Mouse (Mus musculus): Measurements from ENCODE around the gene Tm2d3. TPM values are rescaled to one million over a fixed set of nuclear protein-coding genes. Genes with fewer than 3 reads are reported as not detected.
A peak's percentile ranks its signal among the peaks of the same experiment; 100 is the strongest.

Tm2d3 gene
- polyA plus RNA-seq, 1 experiment, result 117 TPM

- DNase-seq, result no peak
- TF ChIP-seq CTCF (IDR thresholded peaks at IDR 0.05; ENCODE audit: borderline replicate concordance, control insufficient read depth, extremely low read depth, insufficient read depth, low read length, poor library complexity) (no peak), POLR2A (IDR thresholded peaks at IDR 0.05; ENCODE audit: control insufficient read depth, extremely low read depth, insufficient read depth, low read length, poor library complexity) (no peak)
- 82% methylated on average over 5 of the region's 5 CpGs for WGBS
These were observed 9.8 kb upstream of the Tm2d3 start for GRCm38 (mm10) chr7:65681166-65681565.

GRCm38 (mm10) chr7:65684256-65684835 lies 6.6 kb upstream of the Tm2d3 start:
- DNase-seq, result no peak
- H3K36me3 ChIP-seq (ENCODE audit: control insufficient read depth, insufficient read depth, low read length), result no peaks in the 10 kb centered on the region
- H3K27me3 ChIP-seq (ENCODE audit: control insufficient read depth, insufficient read depth, low read length), result no peaks in the 10 kb centered on the region
- H3K27ac ChIP-seq (ENCODE audit: control insufficient read depth, insufficient read depth, low read length), result no peak overlapping the region
- no peaks in the 10 kb centered on the region for H3K4me1 ChIP-seq (replicated peaks; ENCODE audit: control insufficient read depth, insufficient read depth, low read length)
- 97% methylated on average over 7 of the region's 7 CpGs for WGBS
- no peak overlapping the region for H3K4me3 ChIP-seq (ENCODE audit: control insufficient read depth, insufficient read depth, low read length)
- no peak for TF ChIP-seq POLR2A (IDR thresholded peaks at IDR 0.05; ENCODE audit: control insufficient read depth, extremely low read depth, insufficient read depth, low read length, poor library complexity)
- TF ChIP-seq CTCF (IDR thresholded peaks at IDR 0.05; ENCODE audit: borderline replicate concordance, control insufficient read depth, extremely low read depth, insufficient read depth, low read length, poor library complexity), result no peak

More at GRCm38 (mm10) chr7:65681166-65681565, 9.8 kb upstream of the Tm2d3 start:
- H3K4me3 ChIP-seq (ENCODE audit: control insufficient read depth, insufficient read depth, low read length), result no peak overlapping the region
- no peaks in the 10 kb centered on the region for H3K36me3 ChIP-seq (ENCODE audit: control insufficient read depth, insufficient read depth, low read length)
- H3K4me1 ChIP-seq (replicated peaks; ENCODE audit: control insufficient read depth, insufficient read depth, low read length), result peaks cover 3% of the 10 kb centered on the region; the same call in 1 of the 2 replicates
- no peaks in the 10 kb centered on the region for H3K27me3 ChIP-seq (ENCODE audit: control insufficient read depth, insufficient read depth, low read length)
- H3K27ac ChIP-seq (ENCODE audit: control insufficient read depth, insufficient read depth, low read length), result no peak overlapping the region

- H3K27ac ChIP-seq (ENCODE audit: control insufficient read depth, insufficient read depth, low read length), result no peak overlapping the region
- no peaks in the 10 kb centered on the region for H3K36me3 ChIP-seq (ENCODE audit: control insufficient read depth, insufficient read depth, low read length)
- H3K4me1 ChIP-seq (replicated peaks; ENCODE audit: control insufficient read depth, insufficient read depth, low read length), result no peaks in the 10 kb centered on the region
- TF ChIP-seq CTCF (IDR thresholded peaks at IDR 0.05; ENCODE audit: borderline replicate concordance, control insufficient read depth, extremely low read depth, insufficient read depth, low read length, poor library complexity), result no peak
- no peak for TF ChIP-seq POLR2A (IDR thresholded peaks at IDR 0.05; ENCODE audit: control insufficient read depth, extremely low read depth, insufficient read depth, low read length, poor library complexity)
- DNase-seq, result no peak
- no peaks in the 10 kb centered on the region for H3K27me3 ChIP-seq (ENCODE audit: control insufficient read depth, insufficient read depth, low read length)
- H3K4me3 ChIP-seq (ENCODE audit: control insufficient read depth, insufficient read depth, low read length), result no peak overlapping the region
- WGBS, result 97% methylated on average over 9 of the region's 9 CpGs
These were observed 4.3 kb upstream of the Tm2d3 start for GRCm38 (mm10) chr7:65686664-65687063.

GRCm38 (mm10) chr7:65691929-65692605 lies 1.1 kb downstream of the Tm2d3 start:
- peaks cover 5% of the 10 kb centered on the region; the same call in 1 of the 2 replicates for H3K4me1 ChIP-seq (replicated peaks; ENCODE audit: control insufficient read depth, insufficient read depth, low read length)
- TF ChIP-seq CTCF (IDR thresholded peaks at IDR 0.05; ENCODE audit: borderline replicate concordance, control insufficient read depth, extremely low read depth, insufficient read depth, low read length, poor library complexity), result no peak
- no peak for TF ChIP-seq POLR2A (IDR thresholded peaks at IDR 0.05; ENCODE audit: control insufficient read depth, extremely low read depth, insufficient read depth, low read length, poor library complexity)
- H3K27ac ChIP-seq (ENCODE audit: control insufficient read depth, insufficient read depth, low read length), result no peak overlapping the region
- H3K36me3 ChIP-seq (ENCODE audit: control insufficient read depth, insufficient read depth, low read length), result no peaks in the 10 kb centered on the region
- H3K27me3 ChIP-seq (ENCODE audit: control insufficient read depth, insufficient read depth, low read length), result no peaks in the 10 kb centered on the region
- DNase-seq, result no peak
- H3K4me3 ChIP-seq (ENCODE audit: control insufficient read depth, insufficient read depth, low read length), result no peak overlapping the region
- 91% methylated on average over 8 of the region's 8 CpGs for WGBS

GRCm38 (mm10) chr7:65692883-65693282 lies 1.9 kb downstream of the Tm2d3 start:
- Histone ChIP-seq H3K27me3 (ENCODE audit: control insufficient read depth, insufficient read depth, low read length) (no peaks in the 10 kb centered on the region), H3K27ac (ENCODE audit: control insufficient read depth, insufficient read depth, low read length) (no peak overlapping the region), H3K4me1 (replicated peaks; ENCODE audit: control insufficient read depth, insufficient read depth, low read length) (peaks cover 5% of the 10 kb centered on the region; the same call in 1 of the 2 replicates), H3K4me3 (ENCODE audit: control insufficient read depth, insufficient read depth, low read length) (peak overlapping the region; percentile 70), H3K36me3 (ENCODE audit: control insufficient read depth, insufficient read depth, low read length) (peaks cover 6% of the 10 kb centered on the region)
- DNase-seq, result no peak
- WGBS, result 30% methylated on average over 10 of the region's 10 CpGs
- no peak for TF ChIP-seq POLR2A (IDR thresholded peaks at IDR 0.05; ENCODE audit: control insufficient read depth, extremely low read depth, insufficient read depth, low read length, poor library complexity)
- no peak for TF ChIP-seq CTCF (IDR thresholded peaks at IDR 0.05; ENCODE audit: borderline replicate concordance, control insufficient read depth, extremely low read depth, insufficient read depth, low read length, poor library complexity)

- TF ChIP-seq CTCF (IDR thresholded peaks at IDR 0.05; ENCODE audit: borderline replicate concordance, control insufficient read depth, extremely low read depth, insufficient read depth, low read length, poor library complexity), result 0 out of 2 replicates have a peak, but pooled peaks have one; percentile 26
- TF ChIP-seq POLR2A (IDR thresholded peaks at IDR 0.05; ENCODE audit: control insufficient read depth, extremely low read depth, insufficient read depth, low read length, poor library complexity), result peak; percentile 78; the same call in 1 of the 2 replicates
- Histone ChIP-seq H3K27ac (ENCODE audit: control insufficient read depth, insufficient read depth, low read length) (no peak overlapping the region), H3K4me1 (replicated peaks; ENCODE audit: control insufficient read depth, insufficient read depth, low read length) (peaks cover 5% of the 10 kb centered on the region; the same call in 1 of the 2 replicates), H3K27me3 (ENCODE audit: control insufficient read depth, insufficient read depth, low read length) (no peaks in the 10 kb centered on the region), H3K4me3 (ENCODE audit: control insufficient read depth, insufficient read depth, low read length) (peak overlapping the region; percentile 70), H3K36me3 (ENCODE audit: control insufficient read depth, insufficient read depth, low read length) (peaks cover 11% of the 10 kb centered on the region)
- DNase-seq, result peak; percentile 89
- WGBS, result under 1% methylated on average over 52 of the region's 52 CpGs
These were observed 2.4 kb downstream of the Tm2d3 start for GRCm38 (mm10) chr7:65693301-65693821.
